Mouse (Mus musculus) layer of hippocampus, adult 8-10 months (tissue): ENCODE data around the gene 3100002H09Rik. TPM values are rescaled to one million over a fixed set of nuclear protein-coding genes. Genes with fewer than 3 reads are reported as not detected.

Experiments
- total RNA-seq, 4 experiments: library from RNA; stranded (reverse); gene quantifications; 2 replicates each; pipeline ENCODE4 v1.2.4; 2022

Gene 3100002H09Rik
- total RNA-seq, 4 experiments from 2014 or later = 0.80 to 2.4 (median 1.1) TPM

Other genes starting within 250 kb of the 3100002H09Rik start
- 10 to 100 TPM; 39.6 to 42.8 (median 40.0) TPM for gene Pou3f1, start 46.0 kb upstream of the 3100002H09Rik start, total RNA-seq
- 10 to 100 TPM; 15.3 to 18.3 (median 16.4) TPM for gene Utp11, start 82.8 kb upstream of the 3100002H09Rik start, total RNA-seq
- 1 to 10 TPM; 1.6 to 2.9 (median 2.0) TPM for gene Fhl3, start 89.9 kb upstream of the 3100002H09Rik start, total RNA-seq
- gene Sf3a3, start 104.0 kb upstream of the 3100002H09Rik start, total RNA-seq = 10 to 100 TPM; 33.8 to 39.5 (median 36.0) TPM
- 10 to 100 TPM; 45.2 to 60.9 (median 49.3) TPM for gene Inpp5b, start 131.0 kb upstream of the 3100002H09Rik start, total RNA-seq
- 10 to 100 TPM; 27.0 to 32.3 (median 27.9) TPM for gene Mtf1, start 191.3 kb upstream of the 3100002H09Rik start, total RNA-seq
- 10 to 100 TPM; 34.1 to 42.4 (median 40.9) TPM for gene Yrdc, start 239.9 kb upstream of the 3100002H09Rik start, total RNA-seq
- gene 1110065P20Rik, start 240.4 kb upstream of the 3100002H09Rik start, total RNA-seq = 10 to 100 TPM; 75.8 to 80.7 (median 78.8) TPM